Mouse (Mus musculus) ES-Bruce4 (cell line): ENCODE measurements around the gene Xpo6. TPM values are rescaled to one million over a fixed set of nuclear protein-coding genes. Genes with fewer than 3 reads are reported as not detected.

ENCODE experiments used
- H3K27ac ChIP-seq: 2 replicates; pipeline ENCODE4 v1.5.1; 2012; ENCODE audit warnings: low read length, inconsistent platforms; ENCODE audit not compliant: insufficient read depth
- H3K27me3 ChIP-seq: 2 replicates; pipeline ENCODE4 v1.6.1; 2012; ENCODE audit warnings: mild to moderate bottlenecking, low read length, inconsistent platforms; ENCODE audit not compliant: control insufficient read depth, poor library complexity, insufficient read depth, severe bottlenecking
- H3K36me3 ChIP-seq: 2 replicates; pipeline ENCODE4 v1.6.1; 2012; ENCODE audit warnings: inconsistent platforms, mild to moderate bottlenecking, low read length, moderate library complexity; ENCODE audit not compliant: control insufficient read depth, poor library complexity, insufficient read depth, severe bottlenecking
- H3K4me1 ChIP-seq: one replicate; pipeline ENCODE4 v1.8.1; 2011; ENCODE audit warnings: low read length; ENCODE audit not compliant: control insufficient read depth, insufficient read depth
- H3K4me3 ChIP-seq: 2 replicates; pipeline ENCODE4 v1.5.1; 2011; ENCODE audit warnings: low read depth, mild to moderate bottlenecking, low read length
- H3K9ac ChIP-seq: 2 replicates; pipeline ENCODE4 v1.6.1; 2012; ENCODE audit warnings: low read depth, mild to moderate bottlenecking, inconsistent platforms; ENCODE audit not compliant: poor library complexity, severe bottlenecking
- H3K9me3 ChIP-seq: replicated peaks from 2 replicates; pipeline ENCODE4 v1.6.1; 2012; ENCODE audit warnings: mild to moderate bottlenecking, low read length, inconsistent platforms; ENCODE audit not compliant: control insufficient read depth, poor library complexity, insufficient read depth, severe bottlenecking
- CTCF ChIP-seq: IDR thresholded peaks from one replicate; pipeline ENCODE4 v1.8.1; 2011; ENCODE audit warnings: low read depth, low read length
- EP300 ChIP-seq: IDR thresholded peaks from 2 replicates; pipeline ENCODE4 v1.6.1; 2011; ENCODE audit warnings: low read depth, low read length; ENCODE audit not compliant: insufficient read depth
- POLR2A ChIP-seq: IDR thresholded peaks from one replicate; pipeline ENCODE4 v1.8.1; 2011; ENCODE audit warnings: low read length; ENCODE audit not compliant: insufficient read depth
- polyA plus RNA-seq: library from polyadenylated mRNA; stranded (reverse); fragments of >200 nt; gene quantifications from 2 replicates; pipeline ENCODE4 v1.2.4, GENCODE M21; 2011; ENCODE audit warnings: low read depth; ENCODE audit not compliant: missing spikeins, insufficient read depth, insufficient read length

Gene Xpo6
- polyA plus RNA-seq, 1 experiment = 126 TPM

- H3K4me3 ChIP-seq = no peak overlapping the region
- no peak for TF ChIP-seq CTCF
- no peak for TF ChIP-seq POLR2A
- TF ChIP-seq EP300 = no peak
These were observed 133.5 kb downstream of the Xpo6 start for GRCm38 (mm10) chr7:126066777-126067176.

GRCm38 (mm10) chr7:126065243-126065876 is 134.9 kb downstream of the Xpo6 start:
- Histone ChIP-seq H3K9ac (no peak overlapping the region), H3K4me3 (no peak overlapping the region), H3K27me3 (no peaks in the 10 kb centered on the region), H3K9me3 (no peaks in the 10 kb centered on the region), H3K4me1 (no peaks in the 10 kb centered on the region), H3K27ac (no peak overlapping the region), H3K36me3 (no peaks in the 10 kb centered on the region)
- TF ChIP-seq POLR2A (no peak), CTCF (no peak), EP300 (no peak)

More at GRCm38 (mm10) chr7:126066777-126067176, 133.5 kb downstream of the Xpo6 start:
- H3K27me3 ChIP-seq = no peaks in the 10 kb centered on the region
- H3K36me3 ChIP-seq = no peaks in the 10 kb centered on the region
- H3K9ac ChIP-seq = no peak overlapping the region
- H3K9me3 ChIP-seq = no peaks in the 10 kb centered on the region
- no peaks in the 10 kb centered on the region for H3K4me1 ChIP-seq
- H3K27ac ChIP-seq = no peak overlapping the region

GRCm38 (mm10) chr7:126062228-126062627 is 138.1 kb downstream of the Xpo6 start:
- Histone ChIP-seq H3K9ac (no peak overlapping the region), H3K4me3 (no peak overlapping the region), H3K36me3 (no peaks in the 10 kb centered on the region), H3K27ac (no peak overlapping the region), H3K27me3 (no peaks in the 10 kb centered on the region), H3K9me3 (no peaks in the 10 kb centered on the region), H3K4me1 (no peaks in the 10 kb centered on the region)
- no peak for TF ChIP-seq CTCF
- no peak for TF ChIP-seq EP300
- TF ChIP-seq POLR2A = no peak

- H3K36me3 ChIP-seq = no peaks in the 10 kb centered on the region
- H3K27me3 ChIP-seq = no peaks in the 10 kb centered on the region
- TF ChIP-seq CTCF = no peak
- no peak for TF ChIP-seq POLR2A
- no peak for TF ChIP-seq EP300
- H3K4me1 ChIP-seq = no peaks in the 10 kb centered on the region
- H3K4me3 ChIP-seq = no peak overlapping the region
- no peaks in the 10 kb centered on the region for H3K9me3 ChIP-seq
- no peak overlapping the region for H3K27ac ChIP-seq
- H3K9ac ChIP-seq = no peak overlapping the region
These were observed 141.4 kb downstream of the Xpo6 start for GRCm38 (mm10) chr7:126058918-126059317.

GRCm38 (mm10) chr7:126057332-126057914 is 142.9 kb downstream of the Xpo6 start:
- H3K4me1 ChIP-seq = no peaks in the 10 kb centered on the region
- no peaks in the 10 kb centered on the region for H3K27me3 ChIP-seq
- H3K9me3 ChIP-seq = no peaks in the 10 kb centered on the region
- H3K27ac ChIP-seq = no peak overlapping the region
- TF ChIP-seq CTCF = no peak
- no peak for TF ChIP-seq POLR2A
- TF ChIP-seq EP300 = no peak
- no peaks in the 10 kb centered on the region for H3K36me3 ChIP-seq
- no peak overlapping the region for H3K9ac ChIP-seq
- no peak overlapping the region for H3K4me3 ChIP-seq

GRCm38 (mm10) chr7:126054574-126054973 is 145.7 kb downstream of the Xpo6 start:
- H3K4me3 ChIP-seq = no peak overlapping the region
- H3K27ac ChIP-seq = no peak overlapping the region
- no peak overlapping the region for H3K9ac ChIP-seq
- H3K27me3 ChIP-seq = no peaks in the 10 kb centered on the region
- H3K4me1 ChIP-seq = no peaks in the 10 kb centered on the region
- H3K9me3 ChIP-seq = no peaks in the 10 kb centered on the region
- TF ChIP-seq POLR2A (no peak), CTCF (no peak), EP300 (no peak)
- no peaks in the 10 kb centered on the region for H3K36me3 ChIP-seq
